Mouse (Mus musculus) neural tube, embryonic 15.5 days (tissue): ENCODE data around the gene Gas1. TPM values are rescaled to one million over a fixed set of nuclear protein-coding genes. Genes with fewer than 3 reads are reported as not detected.
A peak's percentile ranks its signal among the peaks of the same experiment; 100 is the strongest.

ENCODE experiments used
- ATAC-seq: fragments of 200-750 bp; cut with Nextera tagmentation; 2 replicates; pipeline ENCODE4 v1.8.0; 2017; ENCODE audit warnings: mild to moderate bottlenecking, moderate TSS enrichment, moderate library complexity; ENCODE audit not compliant: low FRiP score
- H3K27ac ChIP-seq: fragments of 300-500 bp; sonication (generic); replicated peaks from 2 replicates; pipeline ENCODE4 v1.5.1; 2015; ENCODE audit warnings: mild to moderate bottlenecking, inconsistent platforms
- H3K27me3 ChIP-seq: fragments of 300-500 bp; sonication (generic); replicated peaks from 2 replicates; pipeline ENCODE4 v1.6.1; 2015; ENCODE audit warnings: inconsistent platforms
- H3K36me3 ChIP-seq: fragments of 300-500 bp; sonication (generic); 2 replicates; pipeline ENCODE4 v1.6.1; 2015; ENCODE audit warnings: inconsistent platforms
- H3K4me1 ChIP-seq: fragments of 300-500 bp; sonication (generic); 2 replicates; pipeline ENCODE4 v1.6.1; 2015; ENCODE audit warnings: inconsistent platforms
- H3K4me2 ChIP-seq: fragments of 300-500 bp; sonication (generic); 2 replicates; pipeline ENCODE4 v1.6.1; 2015; ENCODE audit warnings: inconsistent platforms, mild to moderate bottlenecking, moderate library complexity
- H3K4me3 ChIP-seq: fragments of 300-500 bp; sonication (generic); replicated peaks from 2 replicates; pipeline ENCODE4 v1.5.1; 2015; ENCODE audit warnings: mild to moderate bottlenecking, inconsistent platforms
- H3K9ac ChIP-seq: fragments of 300-500 bp; sonication (generic); replicated peaks from 2 replicates; pipeline ENCODE4 v1.6.1; 2015; ENCODE audit warnings: mild to moderate bottlenecking, inconsistent platforms
- H3K9me3 ChIP-seq: fragments of 300-500 bp; sonication (generic); replicated peaks from 2 replicates; pipeline ENCODE4 v1.6.1; 2016; ENCODE audit warnings: inconsistent platforms
- WGBS: fragments of 180-500 bp; shearing (Covaris S2); methylation state at CpG from one replicate; pipeline ENCODE4 v1.1.7; 2015; ENCODE audit warnings: mixed read lengths; 5-methylcytosine and 5-hydroxymethylcytosine counted together
- polyA plus RNA-seq: library from polyadenylated mRNA; unstranded; fragments of >200 nt; fragmentation: Nextera tagmentation; extraction: Ambion mirVana; gene quantifications from 2 replicates; pipeline ENCODE4 v1.2.1, GENCODE M21; 2015

Gas1 gene
- polyA plus RNA-seq, result 16.2 and 26.7 TPM in 2 replicates

GRCm38 (mm10) chr13:60177106-60177796 is at the start of gene Gas1:
Gas1 (minus strand) TSS chr13:60177365.
- H3K4me1 ChIP-seq, result peaks cover 43% of the 10 kb centered on the region
- WGBS, result under 1% methylated on average over 58 of the region's 59 CpGs
- H3K27me3 ChIP-seq, result no peaks in the 10 kb centered on the region; the same call in 1 of the 2 replicates
- peak; percentile 82 for ATAC-seq
- no peaks in the 10 kb centered on the region for H3K9me3 ChIP-seq
- peak within 1 kb of the TSS; percentile 93 for H3K27ac ChIP-seq
- peak within 1 kb of the TSS; percentile 95 for H3K4me2 ChIP-seq
- H3K9ac ChIP-seq, result peak within 1 kb of the TSS; percentile 85
- no peaks in the 10 kb centered on the region for H3K36me3 ChIP-seq
- peak within 1 kb of the TSS; percentile 78 for H3K4me3 ChIP-seq

DNA sequence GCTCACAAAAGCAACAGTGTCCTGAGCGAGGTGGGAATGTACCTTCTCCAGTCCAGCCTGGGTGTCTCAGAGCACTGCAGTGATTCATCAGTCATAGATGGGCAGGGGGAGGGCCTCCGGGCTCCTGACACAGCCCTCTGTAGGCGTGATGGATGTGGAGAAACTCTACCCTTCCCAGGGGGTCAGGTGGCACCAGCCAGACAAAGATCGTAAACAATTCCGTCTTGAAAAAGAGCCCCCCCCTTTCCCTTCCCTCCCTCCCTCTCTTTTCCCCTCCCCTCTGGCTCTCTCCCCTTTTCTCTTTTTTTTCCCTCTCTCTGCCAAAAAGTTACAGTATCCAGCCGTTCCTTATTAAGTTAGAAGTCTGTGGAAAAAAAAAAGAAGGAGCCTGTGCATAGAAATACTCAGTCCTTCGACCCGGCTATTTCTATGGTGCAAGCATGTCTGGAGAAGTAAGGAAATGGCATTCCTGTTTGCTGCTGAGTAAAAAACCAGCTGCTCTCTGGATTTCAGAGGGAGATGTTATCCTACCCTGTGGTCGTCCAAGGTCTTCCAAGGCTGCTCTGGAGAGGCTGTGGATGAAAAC is 49.2 kb upstream of the Gas1 start:
- peak; percentile 66 for ATAC-seq
- H3K27ac ChIP-seq, result peak overlapping the region; percentile 61
- WGBS, result 23% methylated on average over 9 of the region's 9 CpGs
- H3K4me1 ChIP-seq, result peaks cover 16% of the 10 kb centered on the region
- no peak overlapping the region for H3K9ac ChIP-seq
- H3K27me3 ChIP-seq, result no peaks in the 10 kb centered on the region
- no peaks in the 10 kb centered on the region for H3K36me3 ChIP-seq
- H3K4me3 ChIP-seq, result no peak overlapping the region
- no peaks in the 10 kb centered on the region for H3K9me3 ChIP-seq
- no peak overlapping the region for H3K4me2 ChIP-seq

DNA sequence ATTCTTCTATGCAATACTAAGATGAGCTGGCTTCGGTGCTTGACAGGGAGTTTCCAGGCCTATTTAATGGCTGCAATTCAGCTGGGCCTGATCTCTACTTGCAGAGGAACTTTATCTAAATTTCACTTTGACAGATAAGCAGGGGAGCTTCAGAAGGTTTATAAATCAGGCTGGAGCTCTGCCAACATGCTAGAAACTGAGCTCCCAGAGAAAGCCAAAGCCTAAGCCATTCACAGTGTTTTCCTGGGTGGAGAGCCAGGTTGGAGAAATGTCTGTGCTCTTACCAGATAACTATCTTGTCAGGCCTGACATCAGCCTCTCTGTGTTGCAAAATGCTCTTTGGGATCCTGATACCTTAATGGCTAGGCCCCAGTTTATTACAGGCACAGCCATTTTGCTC is 48.6 kb upstream of the Gas1 start:
- Histone ChIP-seq H3K27me3 (no peaks in the 10 kb centered on the region), H3K36me3 (no peaks in the 10 kb centered on the region), H3K4me1 (peaks cover 16% of the 10 kb centered on the region), H3K4me3 (no peak overlapping the region), H3K9ac (no peak overlapping the region), H3K27ac (peak overlapping the region; percentile 61), H3K4me2 (no peak overlapping the region), H3K9me3 (no peaks in the 10 kb centered on the region)
- no peak for ATAC-seq
- WGBS, result 38% methylated on average over 1 of the region's 1 CpGs

DNA sequence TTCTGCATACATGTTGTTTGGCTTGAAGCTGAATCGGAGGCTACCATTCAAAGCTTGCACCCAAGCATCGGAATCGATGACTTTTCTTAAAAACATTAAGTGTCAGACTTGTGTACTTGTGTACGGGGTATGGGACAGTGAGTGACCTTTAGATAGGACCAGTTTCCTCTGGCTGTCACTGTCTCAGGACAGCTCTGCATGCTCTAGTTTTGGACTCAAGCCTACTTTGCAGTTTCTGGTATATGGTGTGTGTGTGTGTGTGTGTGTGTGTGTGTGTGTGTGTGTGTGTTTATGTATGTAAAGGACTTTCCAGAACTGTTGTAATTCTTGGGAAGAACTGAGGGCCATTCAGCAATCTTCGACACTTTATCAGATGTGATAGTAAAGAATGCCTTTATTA is 48.1 kb upstream of the Gas1 start:
- ATAC-seq, result no peak
- Histone ChIP-seq H3K9me3 (no peaks in the 10 kb centered on the region), H3K27ac (peak overlapping the region; percentile 61), H3K9ac (no peak overlapping the region), H3K27me3 (no peaks in the 10 kb centered on the region), H3K4me2 (no peak overlapping the region), H3K4me3 (no peak overlapping the region), H3K4me1 (peaks cover 16% of the 10 kb centered on the region), H3K36me3 (no peaks in the 10 kb centered on the region)
- 93% methylated on average over 5 of the region's 5 CpGs for WGBS

- WGBS, result 44% methylated on average over 2 of the region's 2 CpGs
- Histone ChIP-seq H3K4me1 (peaks cover 16% of the 10 kb centered on the region), H3K4me3 (no peak overlapping the region), H3K9ac (no peak overlapping the region), H3K27ac (no peak overlapping the region), H3K4me2 (no peak overlapping the region), H3K27me3 (no peaks in the 10 kb centered on the region), H3K9me3 (no peaks in the 10 kb centered on the region), H3K36me3 (no peaks in the 10 kb centered on the region)
- ATAC-seq, result no peak
Measured at GRCm38 (mm10) chr13:60223797-60224196, 46.6 kb upstream of the Gas1 start.

- no peak overlapping the region for H3K4me2 ChIP-seq
- 87% methylated on average over 11 of the region's 11 CpGs for WGBS
- H3K27me3 ChIP-seq, result no peaks in the 10 kb centered on the region
- H3K9ac ChIP-seq, result no peak overlapping the region
- no peak overlapping the region for H3K27ac ChIP-seq
- H3K9me3 ChIP-seq, result no peaks in the 10 kb centered on the region
- ATAC-seq, result no peak
- H3K36me3 ChIP-seq, result no peaks in the 10 kb centered on the region
- no peak overlapping the region for H3K4me3 ChIP-seq
- peaks cover 16% of the 10 kb centered on the region for H3K4me1 ChIP-seq
Measured at GRCm38 (mm10) chr13:60222336-60222735, 45.2 kb upstream of the Gas1 start.

GRCm38 (mm10) chr13:60213896-60214295 is 36.7 kb upstream of the Gas1 start:
- Histone ChIP-seq H3K36me3 (no peaks in the 10 kb centered on the region), H3K27me3 (no peaks in the 10 kb centered on the region), H3K4me1 (no peaks in the 10 kb centered on the region), H3K27ac (no peak overlapping the region), H3K9me3 (no peaks in the 10 kb centered on the region), H3K4me2 (no peak overlapping the region), H3K9ac (no peak overlapping the region), H3K4me3 (no peak overlapping the region)
- ATAC-seq, result no peak
- WGBS, result 91% methylated on average over 7 of the region's 7 CpGs

GRCm38 (mm10) chr13:60207135-60207601 is 30.0 kb upstream of the Gas1 start:
- 92% methylated on average over 6 of the region's 6 CpGs for WGBS

DNA sequence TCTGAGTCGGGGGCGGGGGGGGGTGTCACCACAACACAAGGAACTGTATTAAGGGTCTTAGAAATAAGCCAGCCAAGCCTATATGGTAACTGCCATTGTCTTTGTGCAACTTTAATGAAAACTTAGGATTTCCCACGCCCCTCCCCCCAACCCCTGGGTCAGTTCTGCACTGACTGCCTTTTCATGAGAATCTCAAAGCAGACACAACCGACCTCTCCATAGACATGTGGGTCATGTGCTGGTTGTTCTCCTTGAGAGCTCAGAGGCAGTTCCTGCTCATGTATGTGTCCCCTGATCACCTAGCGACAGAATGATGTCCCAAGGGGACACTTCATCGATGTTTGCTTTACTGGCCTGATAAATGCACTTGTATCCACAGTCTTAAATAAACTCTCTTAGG is 27.6 kb upstream of the Gas1 start:
- H3K27ac ChIP-seq, result no peak overlapping the region
- H3K9ac ChIP-seq, result no peak overlapping the region
- H3K4me2 ChIP-seq, result no peak overlapping the region
- no peaks in the 10 kb centered on the region for H3K4me1 ChIP-seq
- ATAC-seq, result no peak
- no peaks in the 10 kb centered on the region for H3K27me3 ChIP-seq
- no peaks in the 10 kb centered on the region for H3K9me3 ChIP-seq
- 91% methylated on average over 6 of the region's 6 CpGs for WGBS
- no peak overlapping the region for H3K4me3 ChIP-seq
- no peaks in the 10 kb centered on the region for H3K36me3 ChIP-seq

More at GRCm38 (mm10) chr13:60207135-60207601, 30.0 kb upstream of the Gas1 start:
- H3K4me3 ChIP-seq, result no peak overlapping the region
- H3K9me3 ChIP-seq, result no peaks in the 10 kb centered on the region
- H3K27me3 ChIP-seq, result no peaks in the 10 kb centered on the region
- H3K36me3 ChIP-seq, result no peaks in the 10 kb centered on the region
- no peak overlapping the region for H3K4me2 ChIP-seq
- no peak overlapping the region for H3K9ac ChIP-seq
- H3K4me1 ChIP-seq, result no peaks in the 10 kb centered on the region
- H3K27ac ChIP-seq, result no peak overlapping the region
- ATAC-seq, result no peak

DNA sequence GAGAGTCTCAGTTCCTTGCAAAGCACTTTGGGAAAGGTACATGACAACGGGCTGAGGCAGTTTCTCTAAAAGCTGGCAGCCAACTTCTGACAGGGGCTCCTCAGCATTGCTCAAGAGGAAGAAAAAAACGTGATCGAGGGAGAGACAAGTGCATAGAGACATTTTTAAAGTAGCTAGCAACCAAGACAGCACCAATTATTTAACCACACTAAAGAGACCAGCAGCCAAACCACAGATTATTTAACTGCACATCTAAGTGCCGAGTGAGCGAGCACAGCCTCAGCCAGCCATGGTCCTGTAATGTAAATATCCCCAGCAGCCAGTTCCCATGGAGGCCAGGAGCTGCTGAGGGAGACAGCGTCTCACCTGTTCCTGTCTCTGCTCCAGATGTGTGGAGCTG is 16.1 kb upstream of the Gas1 start:
- 63% methylated on average over 6 of the region's 6 CpGs for WGBS
- Histone ChIP-seq H3K36me3 (no peaks in the 10 kb centered on the region), H3K27me3 (no peaks in the 10 kb centered on the region)

GRCm38 (mm10) chr13:60189923-60190322 is 12.8 kb upstream of the Gas1 start:
- Histone ChIP-seq H3K4me1 (no peaks in the 10 kb centered on the region), H3K4me2 (no peak overlapping the region), H3K9ac (no peak overlapping the region), H3K9me3 (no peaks in the 10 kb centered on the region), H3K4me3 (no peak overlapping the region), H3K27me3 (no peaks in the 10 kb centered on the region), H3K27ac (no peak overlapping the region), H3K36me3 (no peaks in the 10 kb centered on the region)
- 73% methylated on average over 10 of the region's 10 CpGs for WGBS
- no peak for ATAC-seq

More for the DNA sequence above, 16.1 kb upstream of the Gas1 start:
- H3K27ac ChIP-seq, result no peak overlapping the region
- H3K4me2 ChIP-seq, result no peak overlapping the region
- no peak overlapping the region for H3K4me3 ChIP-seq
- no peak overlapping the region for H3K9ac ChIP-seq
- ATAC-seq, result no peak
- H3K9me3 ChIP-seq, result no peaks in the 10 kb centered on the region
- no peaks in the 10 kb centered on the region for H3K4me1 ChIP-seq

GRCm38 (mm10) chr13:60188952-60189351 is 11.8 kb upstream of the Gas1 start:
- H3K27me3 ChIP-seq, result no peaks in the 10 kb centered on the region
- H3K4me1 ChIP-seq, result no peaks in the 10 kb centered on the region
- no peaks in the 10 kb centered on the region for H3K9me3 ChIP-seq
- H3K9ac ChIP-seq, result no peak overlapping the region
- 75% methylated on average over 8 of the region's 8 CpGs for WGBS
- H3K36me3 ChIP-seq, result no peaks in the 10 kb centered on the region
- no peak for ATAC-seq
- no peak overlapping the region for H3K4me2 ChIP-seq
- H3K4me3 ChIP-seq, result no peak overlapping the region
- H3K27ac ChIP-seq, result no peak overlapping the region
